ENCODE assay signal across 13 mouse cellular contexts in genomic region chr9:58242696-58243095, GRCm38 (mm10). TPM values are rescaled to one million over a fixed set of nuclear protein-coding genes. Genes with fewer than 3 reads are reported as not detected.
A peak's percentile ranks its signal among the peaks of the same experiment; 100 is the strongest.
DNase-seq lines count a peak whose midpoint lies in the region; ATAC-seq and TF ChIP-seq lines count a peak whose summit lies in the region.
"Had no signal": no experiment of that assay in that cellular context is flagged by ENCODE, and none has a peak within 500 bp of the region (broad histone marks: within the 10 kb centered on the region; RNA-seq: fewer than 3 reads in every experiment).

No protein-coding gene starts in this region.

- no peak overlapping the region for H3K4me2 ChIP-seq in forebrain, embryonic 15.5 days (replicated peaks)
- peak overlapping the region; percentile 38 for H3K4me2 ChIP-seq in liver, embryonic 16.5 days (ENCODE audit: low read depth, low read length)
- H3K4me2 ChIP-seq in midbrain, embryonic 16.5 days (ENCODE audit: low read length) = no peak overlapping the region
- H3K4me2 ChIP-seq: hindbrain, embryonic 15.5 days; midbrain, embryonic 15.5 days had no signal

- no peaks in the 10 kb centered on the region for H3K27me3 ChIP-seq in forebrain, embryonic 15.5 days
- no peaks in the 10 kb centered on the region for H3K27me3 ChIP-seq in forebrain, embryonic 10.5 days (ENCODE audit: poor library complexity, severe bottlenecking)
- H3K27me3 ChIP-seq in E14TG2a.4 (ENCODE audit: insufficient read depth, low read length) = no peaks in the 10 kb centered on the region
- H3K27me3 ChIP-seq in liver, embryonic 16.5 days (ENCODE audit: control insufficient read depth, insufficient read depth, low read depth, low read length) = no peaks in the 10 kb centered on the region
- H3K27me3 ChIP-seq in midbrain, embryonic 16.5 days (ENCODE audit: control insufficient read depth, insufficient read depth, low read depth, low read length) = no peaks in the 10 kb centered on the region
- H3K27me3 ChIP-seq: hindbrain, embryonic 15.5 days; midbrain, embryonic 15.5 days had no signal

- ATAC-seq in forebrain, embryonic 15.5 days (replicated peaks) = no peak
- no peak for ATAC-seq in liver, embryonic 16.5 days (ENCODE audit: low read depth)
- no peak for ATAC-seq in midbrain, embryonic 16.5 days
- ATAC-seq: midbrain, embryonic 15.5 days had no signal

- H3K27ac ChIP-seq in forebrain, embryonic 15.5 days (replicated peaks) = peak overlapping the region; percentile 27; the same call in 1 of the 2 replicates
- no peak overlapping the region for H3K27ac ChIP-seq in forebrain, embryonic 10.5 days
- H3K27ac ChIP-seq in layer of hippocampus, adult 2 months = peak overlapping the region; percentile 73
- H3K27ac ChIP-seq in liver, embryonic 16.5 days (ENCODE audit: low read length) = 0 out of 2 replicates have a peak overlapping the region, but pooled peaks have one; percentile 30
- no peak overlapping the region for H3K27ac ChIP-seq in midbrain, embryonic 16.5 days (ENCODE audit: low read length)
- H3K27ac ChIP-seq: midbrain, embryonic 15.5 days had no signal

- WGBS in forebrain, embryonic 15.5 days = 93% methylated on average over 5 of the region's 5 CpGs
- 92% methylated on average over 5 of the region's 5 CpGs for WGBS in forebrain, embryonic 10.5 days
- WGBS in liver, embryonic 16.5 days (ENCODE audit: insufficient replicate concordance) = 59% methylated on average over 5 of the region's 5 CpGs
- 90% methylated on average over 5 of the region's 5 CpGs for WGBS in midbrain, embryonic 16.5 days

- DNase-seq in forebrain, embryonic 10.5 days (ENCODE audit: extremely low spot score, low spot score) = no peak
- DNase-seq in layer of hippocampus, adult 2 months (ENCODE audit: low spot score in 2 of 2) = no peak
- no peak for DNase-seq in layer of hippocampus, adult 9-11 months
- no peak for DNase-seq in embryo, embryonic 10 days (ENCODE audit: low spot score)
- DNase-seq: adrenal gland, postnatal 10 days; embryo, embryonic 11 days; lung, postnatal 14 days had no signal

- H3K9me3 ChIP-seq in forebrain, embryonic 15.5 days = no peaks in the 10 kb centered on the region
- no peaks in the 10 kb centered on the region for H3K9me3 ChIP-seq in forebrain, embryonic 10.5 days
- H3K9me3 ChIP-seq in E14TG2a.4 (ENCODE audit: low read length) = no peaks in the 10 kb centered on the region
- H3K9me3 ChIP-seq in liver, embryonic 16.5 days (replicated peaks; ENCODE audit: control insufficient read depth, low read length) = no peaks in the 10 kb centered on the region
- no peaks in the 10 kb centered on the region for H3K9me3 ChIP-seq in midbrain, embryonic 16.5 days (replicated peaks; ENCODE audit: control insufficient read depth, low read length, poor library complexity, severe bottlenecking)
- H3K9me3 ChIP-seq: hindbrain, embryonic 15.5 days; midbrain, embryonic 15.5 days had no signal

- H3K4me1 ChIP-seq in forebrain, embryonic 15.5 days = peaks cover 24% of the 10 kb centered on the region
- H3K4me1 ChIP-seq in forebrain, embryonic 10.5 days = peaks cover 30% of the 10 kb centered on the region
- peaks cover 81% of the 10 kb centered on the region for H3K4me1 ChIP-seq in E14TG2a.4 (replicated peaks; ENCODE audit: low read depth, low read length)
- H3K4me1 ChIP-seq in liver, embryonic 16.5 days (ENCODE audit: control insufficient read depth, low read depth, low read length) = peaks cover 58% of the 10 kb centered on the region
- peaks cover 11% of the 10 kb centered on the region; the same call in 1 of the 2 replicates for H3K4me1 ChIP-seq in midbrain, embryonic 16.5 days (ENCODE audit: control insufficient read depth, insufficient read depth, low read length)

- no peak overlapping the region for H3K9ac ChIP-seq in forebrain, embryonic 15.5 days (replicated peaks)
- H3K9ac ChIP-seq in liver, embryonic 16.5 days (ENCODE audit: low read depth, low read length) = peak overlapping the region; percentile 29
- no peak overlapping the region for H3K9ac ChIP-seq in midbrain, embryonic 16.5 days (ENCODE audit: low read depth, low read length)
- H3K9ac ChIP-seq: hindbrain, embryonic 15.5 days; midbrain, embryonic 15.5 days had no signal

- no peaks in the 10 kb centered on the region for H3K36me3 ChIP-seq in forebrain, embryonic 15.5 days
- H3K36me3 ChIP-seq in forebrain, embryonic 10.5 days (replicated peaks) = peaks cover 21% of the 10 kb centered on the region
- H3K36me3 ChIP-seq in E14TG2a.4 (ENCODE audit: insufficient read depth, low read length) = peaks cover 82% of the 10 kb centered on the region
- peaks cover 12% of the 10 kb centered on the region; the same call in 1 of the 2 replicates for H3K36me3 ChIP-seq in liver, embryonic 16.5 days (ENCODE audit: control insufficient read depth, insufficient read depth)
- H3K36me3 ChIP-seq in midbrain, embryonic 16.5 days (ENCODE audit: control insufficient read depth, insufficient read depth, low read length) = no peaks in the 10 kb centered on the region
- H3K36me3 ChIP-seq: hindbrain, embryonic 15.5 days; midbrain, embryonic 15.5 days had no signal

- no peak overlapping the region for H3K4me3 ChIP-seq in forebrain, embryonic 15.5 days
- no peak overlapping the region for H3K4me3 ChIP-seq in forebrain, embryonic 10.5 days
- H3K4me3 ChIP-seq in layer of hippocampus, adult 2 months = no peak overlapping the region; the same call in 1 of the 2 replicates
- peak overlapping the region; percentile 95 for H3K4me3 ChIP-seq in E14TG2a.4 (replicated peaks; ENCODE audit: low read length)
- H3K4me3 ChIP-seq in liver, embryonic 16.5 days (ENCODE audit: low read depth, low read length) = no peak overlapping the region
- H3K4me3 ChIP-seq in midbrain, embryonic 16.5 days (ENCODE audit: low read depth, low read length) = no peak overlapping the region
- H3K4me3 ChIP-seq: hindbrain, embryonic 15.5 days; midbrain, embryonic 15.5 days had no signal

- no peak for TF ChIP-seq CTCF in layer of hippocampus, adult 2 months (conservative IDR thresholded peaks at IDR 0.05)
- no peak for TF ChIP-seq CTCF in E14TG2a.4 (conservative IDR thresholded peaks at IDR 0.05; ENCODE audit: low read length)

RNA-seq across cellular contexts. Expression of gene Pml, which starts 6.9 kb away (rescaled TPM):
- 7.5 and 8.8 TPM in 2 replicates for polyA plus RNA-seq in forebrain, embryonic 15.5 days (2015; fragmentation: Nextera tagmentation; extraction: Ambion mirVana)
- 13.7 and 14.4 TPM in 2 replicates for polyA plus RNA-seq in forebrain, embryonic 10.5 days (2016; fragmentation: Nextera tagmentation; extraction: Ambion mirVana)
- total RNA-seq in layer of hippocampus, adult 2 months (2021) = 10 to 100 TPM; 11.9 to 14.2 TPM
- 18.3 and 21.2 TPM in 2 replicates for polyA plus RNA-seq in liver, embryonic 16.5 days (2015; fragmentation: Nextera tagmentation; extraction: Ambion mirVana)
- polyA plus RNA-seq in midbrain, embryonic 16.5 days (2015; fragmentation: Nextera tagmentation; extraction: Ambion mirVana) = 3.5 and 3.9 TPM in 2 replicates

RNA-seq across cellular contexts. Expression of gene Stoml1, which starts 10.3 kb away (rescaled TPM):
- 107 and 109 TPM in 2 replicates for polyA plus RNA-seq in forebrain, embryonic 15.5 days (2015; fragmentation: Nextera tagmentation; extraction: Ambion mirVana)
- 24.8 and 28.8 TPM in 2 replicates for polyA plus RNA-seq in forebrain, embryonic 10.5 days (2016; fragmentation: Nextera tagmentation; extraction: Ambion mirVana)
- 10 to 100 TPM; 78.6 to 78.7 TPM for total RNA-seq in layer of hippocampus, adult 2 months (2021)
- polyA plus RNA-seq in liver, embryonic 16.5 days (2015; fragmentation: Nextera tagmentation; extraction: Ambion mirVana) = 3.7 TPM in 2 replicates
- 134 and 144 TPM in 2 replicates for polyA plus RNA-seq in midbrain, embryonic 16.5 days (2015; fragmentation: Nextera tagmentation; extraction: Ambion mirVana)

RNA-seq across cellular contexts. Expression of gene Islr2, which starts 38.6 kb away (rescaled TPM):
- 83.3 and 83.4 TPM in 2 replicates for polyA plus RNA-seq in forebrain, embryonic 15.5 days (2015; fragmentation: Nextera tagmentation; extraction: Ambion mirVana)
- 2.2 and 3.6 TPM in 2 replicates for polyA plus RNA-seq in forebrain, embryonic 10.5 days (2016; fragmentation: Nextera tagmentation; extraction: Ambion mirVana)
- 100 to 1,000 TPM; 134 to 136 TPM for total RNA-seq in layer of hippocampus, adult 2 months (2021)
- polyA plus RNA-seq in liver, embryonic 16.5 days (2015; fragmentation: Nextera tagmentation; extraction: Ambion mirVana) = not detected in 2 replicates
- 38.0 and 42.3 TPM in 2 replicates for polyA plus RNA-seq in midbrain, embryonic 16.5 days (2015; fragmentation: Nextera tagmentation; extraction: Ambion mirVana)

RNA-seq across cellular contexts. Expression of gene Islr, which starts 38.6 kb away (rescaled TPM):
- 15.1 and 16.9 TPM in 2 replicates for polyA plus RNA-seq in forebrain, embryonic 15.5 days (2015; fragmentation: Nextera tagmentation; extraction: Ambion mirVana)
- polyA plus RNA-seq in forebrain, embryonic 10.5 days (2016; fragmentation: Nextera tagmentation; extraction: Ambion mirVana) = 4.0 and 4.6 TPM in 2 replicates
- total RNA-seq in layer of hippocampus, adult 2 months (2021) = 10 to 100 TPM; 12.8 to 14.2 TPM
- polyA plus RNA-seq in liver, embryonic 16.5 days (2015; fragmentation: Nextera tagmentation; extraction: Ambion mirVana) = 3.6 and 4.0 TPM in 2 replicates
- 24.4 and 26.2 TPM in 2 replicates for polyA plus RNA-seq in midbrain, embryonic 16.5 days (2015; fragmentation: Nextera tagmentation; extraction: Ambion mirVana)

Comparison
In these comparisons a context has a peak if more than half of its experiments do, and no peak if none do; other contexts are left out.
1. H3K27ac ChIP-seq: peak in forebrain, embryonic 15.5 days (single experiment), layer of hippocampus, adult 2 months (single experiment) and liver, embryonic 16.5 days (single experiment); none in forebrain, embryonic 10.5 days (single experiment) and midbrain, embryonic 16.5 days (single experiment).